Mouse (Mus musculus) G1E (cell line): Measurements from ENCODE around the gene Trak1.

Experiments used
- CTCF ChIP-seq: IDR thresholded peaks from 2 replicates; pipeline ENCODE4 v1.5.1; 2012; ENCODE audit warnings: low read depth, low read length, inconsistent platforms, mixed read lengths
- GATA1 ChIP-seq: IDR thresholded peaks from 2 replicates; pipeline ENCODE4 v1.6.1; 2012; ENCODE audit warnings: borderline replicate concordance, low read length, inconsistent platforms, mixed read lengths
- TAL1 ChIP-seq: conservative IDR thresholded peaks from 2 replicates; pipeline ENCODE4 v1.6.1; 2012; ENCODE audit warnings: low read depth, low read length, inconsistent platforms, mixed read lengths

DNA sequence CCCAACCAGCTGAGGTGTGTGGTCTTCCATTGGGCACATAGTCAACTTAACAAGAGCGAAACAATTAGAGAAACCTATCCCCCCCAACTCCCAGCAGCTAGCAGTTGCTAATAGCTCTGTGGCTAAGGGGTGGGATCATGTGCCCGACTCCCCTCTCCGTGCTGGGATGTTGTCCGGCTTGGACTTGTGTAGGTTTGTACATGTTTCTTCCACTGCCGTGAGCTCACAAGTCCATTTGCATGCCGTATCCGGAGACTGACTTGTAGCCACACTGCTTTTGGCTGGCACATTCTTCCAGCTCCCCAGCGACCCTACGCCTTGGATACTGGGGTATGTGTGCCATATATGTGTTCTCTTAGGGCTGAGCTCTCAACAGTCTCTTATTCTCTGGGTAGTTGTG lies 55.4 kb downstream of the Trak1 start:
- TF ChIP-seq CTCF (no peak), GATA1 (no peak), TAL1 (no peak)
